Comparison of ENCODE assay signal across 10 mouse cellular contexts in the genomic region with DNA sequence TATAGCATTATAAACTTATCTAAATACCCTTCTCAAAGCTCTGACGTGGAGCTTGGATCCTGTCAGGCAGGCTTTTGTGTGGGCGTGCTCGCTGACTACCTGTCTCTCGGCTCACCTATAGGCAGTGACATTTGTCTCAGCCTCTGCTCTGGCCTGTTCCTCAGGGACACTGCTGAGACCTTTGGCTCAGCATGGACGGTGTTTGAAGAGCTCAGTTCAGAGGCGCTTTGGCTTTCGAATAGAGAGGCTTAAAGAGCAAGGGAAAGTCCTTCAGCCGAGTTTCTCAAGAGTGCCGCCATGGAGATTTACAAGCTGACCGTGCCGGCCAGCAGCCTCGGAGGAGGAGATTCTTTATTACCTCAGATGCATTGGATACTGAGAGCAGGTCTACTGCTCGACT.
A peak's percentile ranks its signal among the peaks of the same experiment; 100 is the strongest.
DNase-seq lines count a peak whose midpoint lies in the region; ATAC-seq lines count a peak whose summit lies in the region.
"Had no signal": no experiment of that assay in that cellular context is flagged by ENCODE, and none has a peak within 500 bp of the region (broad histone marks: within the 10 kb centered on the region; RNA-seq: fewer than 3 reads in every experiment).

No protein-coding gene starts in this region.

- H3K4me1 ChIP-seq in kidney, embryonic 15.5 days: peaks cover 11% of the 10 kb centered on the region
- no peaks in the 10 kb centered on the region for H3K4me1 ChIP-seq in hindbrain, embryonic 11.5 days (replicated peaks; ENCODE audit: control insufficient read depth, insufficient read depth, low read length)
- H3K4me1 ChIP-seq in forebrain, embryonic 11.5 days (replicated peaks; ENCODE audit: control insufficient read depth, insufficient read depth, low read length): no peaks in the 10 kb centered on the region

- peak overlapping the region; percentile 37 for H3K4me2 ChIP-seq in kidney, embryonic 15.5 days
- H3K4me2 ChIP-seq in hindbrain, embryonic 11.5 days (replicated peaks; ENCODE audit: low read depth, low read length): no peak overlapping the region
- no peak overlapping the region for H3K4me2 ChIP-seq in forebrain, embryonic 11.5 days (ENCODE audit: low read depth, low read length, severe bottlenecking)

- H3K9me3 ChIP-seq in kidney, embryonic 15.5 days (replicated peaks): no peaks in the 10 kb centered on the region
- H3K9me3 ChIP-seq in hindbrain, embryonic 11.5 days (ENCODE audit: control insufficient read depth, low read length): no peaks in the 10 kb centered on the region
- H3K9me3 ChIP-seq in forebrain, embryonic 11.5 days (ENCODE audit: control insufficient read depth, low read length): no peaks in the 10 kb centered on the region
- H3K9me3 ChIP-seq: embryonic facial prominence, embryonic 12.5 days had no signal

- H3K4me3 ChIP-seq in kidney, embryonic 15.5 days (replicated peaks): no peak overlapping the region
- H3K4me3 ChIP-seq in hindbrain, embryonic 11.5 days (ENCODE audit: low read depth, low read length): no peak overlapping the region
- no peak overlapping the region for H3K4me3 ChIP-seq in forebrain, embryonic 11.5 days (ENCODE audit: low read depth, low read length)
- H3K4me3 ChIP-seq: embryonic facial prominence, embryonic 12.5 days had no signal

- DNase-seq in gastrocnemius, adult 18-20 months (ENCODE audit: low spot score): peak; percentile 42
- DNase-seq in gastrocnemius, postnatal 14 days: no peak
- DNase-seq in lung, postnatal 36 days: peak; percentile 5
- no peak for DNase-seq in lung, postnatal 10 days
- peak; percentile 58 for DNase-seq in urinary bladder, postnatal 14 days (ENCODE audit: low spot score)
- no peak for DNase-seq in hindbrain, embryonic 11.5 days (ENCODE audit: low spot score)
- DNase-seq in forebrain, embryonic 11.5 days (ENCODE audit: low spot score): no peak

- 25% methylated on average over 13 of the region's 13 CpGs for WGBS in kidney, embryonic 15.5 days
- WGBS in hindbrain, embryonic 11.5 days: 85% methylated on average over 13 of the region's 13 CpGs
- WGBS in forebrain, embryonic 11.5 days: 79% methylated on average over 13 of the region's 13 CpGs

- peak overlapping the region; percentile 41 for H3K27ac ChIP-seq in kidney, embryonic 15.5 days
- no peak overlapping the region for H3K27ac ChIP-seq in hindbrain, embryonic 11.5 days (ENCODE audit: low read depth, low read length)
- no peak overlapping the region for H3K27ac ChIP-seq in forebrain, embryonic 11.5 days (ENCODE audit: low read depth, low read length)

- no peak overlapping the region for H3K9ac ChIP-seq in kidney, embryonic 15.5 days
- no peak overlapping the region for H3K9ac ChIP-seq in hindbrain, embryonic 11.5 days (ENCODE audit: low read depth, low read length)
- no peak overlapping the region for H3K9ac ChIP-seq in forebrain, embryonic 11.5 days (ENCODE audit: low read length)
- H3K9ac ChIP-seq: embryonic facial prominence, embryonic 12.5 days had no signal

- H3K36me3 ChIP-seq in kidney, embryonic 15.5 days: peaks cover 24% of the 10 kb centered on the region; the same call in 1 of the 2 replicates
- H3K36me3 ChIP-seq in hindbrain, embryonic 11.5 days (ENCODE audit: control insufficient read depth, insufficient read depth, low read length): no peaks in the 10 kb centered on the region
- H3K36me3 ChIP-seq in forebrain, embryonic 11.5 days (ENCODE audit: control insufficient read depth, insufficient read depth, low read length): peaks cover 2% of the 10 kb centered on the region; the same call in 1 of the 2 replicates

- intact Hi-C loops in gastrocnemius, postnatal 14 days (cut with DNase I; ENCODE audit: low total_unique reads): no loop called here

- ATAC-seq in kidney, embryonic 15.5 days (replicated peaks; ENCODE audit: low FRiP score): peak; percentile 63; the same call in 1 of the 2 replicates
- ATAC-seq in hindbrain, embryonic 11.5 days (ENCODE audit: low FRiP score): no peak
- no peak for ATAC-seq in forebrain, embryonic 11.5 days (replicated peaks; ENCODE audit: low FRiP score)

- H3K27me3 ChIP-seq in kidney, embryonic 15.5 days: no peaks in the 10 kb centered on the region
- no peaks in the 10 kb centered on the region for H3K27me3 ChIP-seq in hindbrain, embryonic 11.5 days (ENCODE audit: control insufficient read depth, insufficient read depth, low read length)
- no peaks in the 10 kb centered on the region for H3K27me3 ChIP-seq in forebrain, embryonic 11.5 days (ENCODE audit: control insufficient read depth, insufficient read depth, low read length)
- H3K27me3 ChIP-seq: CH12.LX; embryonic facial prominence, embryonic 12.5 days had no signal

Comparison
In these comparisons a context has a peak if more than half of its experiments do, and no peak if none do; other contexts are left out.
1. DNase-seq: peak in gastrocnemius, adult 18-20 months (single experiment), lung, postnatal 36 days (single experiment) and urinary bladder, postnatal 14 days (single experiment); none in gastrocnemius, postnatal 14 days (single experiment), lung, postnatal 10 days (single experiment), hindbrain, embryonic 11.5 days (single experiment) and forebrain, embryonic 11.5 days (single experiment).